Mouse (Mus musculus): ENCODE measurements around the gene Gm11361.

The Gm11361 gene

DNA sequence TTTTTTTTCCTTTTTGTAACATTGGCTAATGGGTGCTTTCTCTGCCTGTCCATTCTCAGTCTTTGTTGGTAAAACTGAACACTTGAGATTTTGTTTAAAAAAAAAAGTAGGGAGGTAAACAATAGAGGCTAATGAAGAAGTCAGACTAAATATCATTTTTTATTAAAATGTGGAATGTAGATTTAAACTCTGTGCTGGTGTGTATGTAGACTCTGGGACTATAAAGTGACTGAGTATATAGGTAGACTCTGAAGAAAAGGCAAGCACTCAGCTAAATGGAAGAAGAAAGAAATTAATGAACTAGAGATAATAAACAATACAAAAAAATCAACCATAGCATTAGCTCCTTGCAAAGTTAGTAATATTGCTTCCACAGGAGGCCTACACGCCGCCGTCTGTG, at the start of gene Gm11361:
Gene Gm11361, plus strand, starts transcription at position 301 of the 400 bp plus-strand sequence.
- no peak for DNase-seq (ENCODE audit: low spot score in 2 of 2)

DNA sequence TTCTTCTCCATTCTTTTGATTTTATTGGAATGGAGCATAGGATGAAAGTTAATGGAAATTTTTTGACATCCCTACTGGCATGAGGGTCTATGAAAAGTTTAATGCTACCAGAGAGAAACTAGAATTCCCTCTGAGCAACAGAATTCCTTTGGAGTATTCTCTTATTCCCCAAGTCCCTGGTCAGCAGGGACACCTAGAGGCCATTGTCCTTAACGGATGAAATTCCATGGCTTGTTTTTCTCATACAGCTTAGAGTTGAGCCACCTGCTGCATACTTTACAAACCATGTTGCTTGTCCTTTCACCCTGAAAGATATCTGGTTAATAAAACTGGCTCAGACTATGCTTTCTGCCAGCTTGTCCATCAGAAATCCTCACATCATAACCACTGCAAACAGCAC, 7.1 kb downstream of the Gm11361 start:
- no peak for DNase-seq (ENCODE audit: low spot score in 2 of 2)

DNA sequence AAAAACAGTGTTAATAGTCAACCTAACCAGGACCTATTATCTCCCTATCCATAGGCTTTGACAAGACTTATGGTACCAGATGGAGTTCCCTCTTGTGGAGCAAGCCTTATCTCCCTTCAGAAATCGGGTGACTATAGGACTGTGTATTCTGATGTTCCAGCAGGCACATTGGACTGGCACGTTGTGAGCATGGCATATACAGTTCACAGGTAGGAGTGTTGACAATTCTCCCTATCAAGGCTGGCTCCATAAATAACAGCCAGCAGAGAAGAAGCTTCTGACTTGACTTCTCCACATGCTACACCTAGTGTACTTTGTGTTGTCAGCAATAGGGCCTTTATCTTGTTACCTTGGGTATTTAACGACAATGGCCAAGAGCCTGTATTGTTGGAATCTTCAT, 30.0 kb downstream of the Gm11361 start:
- DNase-seq (ENCODE audit: low spot score in 2 of 2): no peak

DNA sequence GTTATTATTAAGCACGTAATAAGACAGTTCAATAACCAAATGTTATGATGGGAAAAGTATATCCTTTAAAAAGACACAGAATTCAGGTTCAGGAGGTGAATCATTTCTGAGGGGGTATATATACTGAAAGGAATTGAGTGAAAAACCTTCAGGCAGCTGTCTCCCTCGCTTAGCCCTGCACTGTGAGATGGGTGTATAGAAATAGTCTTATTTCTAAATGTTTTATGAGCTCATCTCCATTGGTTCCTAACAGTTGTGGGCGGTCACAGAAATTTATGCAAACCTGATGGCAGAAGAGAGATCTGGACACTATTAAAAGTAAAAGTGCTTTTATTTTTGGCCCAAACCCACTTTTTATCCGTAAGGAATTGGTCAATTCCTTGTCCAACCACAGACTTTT, 36.9 kb downstream of the Gm11361 start:
- no peak for DNase-seq (ENCODE audit: low spot score in 2 of 2)

DNA sequence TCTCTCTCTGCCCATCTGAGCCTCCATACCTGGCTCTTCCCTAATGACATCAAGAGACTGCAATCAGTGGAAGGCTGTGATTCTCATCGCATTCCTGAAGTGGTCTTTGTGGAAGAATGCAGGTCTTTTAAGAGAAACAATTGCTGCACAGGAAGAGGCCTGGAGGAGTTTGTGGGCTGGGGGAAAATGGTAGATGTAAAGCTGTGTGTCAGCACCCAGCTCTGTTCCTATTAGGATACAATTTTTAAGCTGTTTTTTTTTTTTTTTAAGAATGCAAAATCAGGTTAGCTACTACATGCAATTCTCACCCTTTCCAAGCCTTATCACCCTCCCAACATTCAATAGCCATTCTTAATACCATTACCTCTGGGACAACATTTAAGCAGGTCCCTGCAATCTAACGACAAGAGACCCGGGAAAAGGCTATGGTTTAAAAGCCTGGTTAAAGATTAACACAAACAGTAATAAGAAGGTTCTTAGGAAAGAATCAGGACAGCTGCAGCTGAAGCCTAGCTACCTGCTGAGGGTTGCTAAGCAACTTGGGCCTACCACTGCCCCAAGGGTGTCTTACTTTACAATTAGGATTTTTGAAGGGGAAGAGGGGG, 37.5 kb downstream of the Gm11361 start:
- no peak for DNase-seq (ENCODE audit: low spot score in 2 of 2)

DNA sequence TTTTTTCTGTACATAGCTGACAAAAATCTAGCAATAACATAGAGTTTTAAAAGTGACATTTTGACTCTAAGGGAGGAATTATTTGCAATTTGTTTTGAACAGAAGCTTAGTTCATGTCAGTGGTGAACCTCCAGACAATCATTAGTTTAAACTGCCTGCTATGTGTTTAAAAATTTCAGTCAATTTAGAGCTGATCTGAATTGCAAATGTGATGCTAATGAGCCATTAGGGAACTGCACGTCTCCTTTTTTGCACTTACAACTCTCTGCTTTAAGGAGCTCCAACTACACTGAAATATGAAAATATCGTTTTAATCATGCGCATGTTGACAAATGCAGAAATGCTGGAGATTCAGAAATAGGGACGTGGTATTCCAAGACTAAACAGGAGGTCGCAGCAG, 38.2 kb downstream of the Gm11361 start:
- DNase-seq (ENCODE audit: low spot score in 2 of 2): no peak

DNA sequence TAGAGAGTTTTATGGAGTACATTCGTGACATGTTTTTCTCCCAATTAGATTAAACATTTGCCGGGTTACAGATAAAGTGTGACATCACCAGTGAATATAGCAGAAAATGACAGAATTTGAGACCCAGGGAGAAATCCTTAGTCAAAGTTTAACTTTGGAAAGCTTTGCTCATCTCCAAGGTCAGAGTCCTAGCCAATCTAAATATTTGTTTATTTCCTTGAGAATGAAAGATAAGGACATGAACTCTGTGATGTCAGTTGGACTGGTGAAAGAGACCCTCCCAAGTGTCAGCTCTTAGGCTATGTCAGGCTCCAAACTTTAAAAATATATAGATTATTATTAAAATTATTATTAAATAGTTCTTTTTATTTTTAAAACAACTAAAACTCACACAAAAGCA, 39.8 kb downstream of the Gm11361 start:
- no peak for DNase-seq (ENCODE audit: low spot score in 2 of 2)

DNA sequence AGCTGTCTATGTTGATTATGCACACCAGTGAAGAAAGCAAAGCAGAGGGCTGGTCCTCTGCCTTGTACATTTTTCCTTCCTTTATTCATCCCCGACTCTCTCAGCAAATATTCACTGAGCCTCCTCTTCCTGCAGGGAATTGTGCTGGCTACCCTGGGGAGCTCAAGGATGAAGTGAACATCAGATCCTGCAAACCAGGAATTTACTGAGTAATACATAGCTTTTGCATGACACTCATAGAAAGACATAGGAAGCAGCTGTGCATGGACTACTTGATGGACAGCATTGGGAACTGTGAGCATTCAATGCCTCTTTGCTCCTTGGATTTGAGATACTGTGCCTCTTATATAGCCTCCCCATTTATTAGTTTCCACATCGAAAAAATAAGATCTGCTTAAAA, 40.2 kb downstream of the Gm11361 start:
- DNase-seq (ENCODE audit: low spot score in 2 of 2): no peak

All from right cerebral cortex, postnatal 36 days (tissue).